Mouse (Mus musculus) frontal cortex, postnatal 36 days (tissue): ENCODE results near the gene Rnf214.
A peak's percentile ranks its signal among the peaks of the same experiment; 100 is the strongest.

Experiments used
- DNase-seq, 2 experiments: peaks; one replicate each; pipeline ENCODE4 v3.0.0; 2022; ENCODE audit warnings: low spot score in 2 of 2

Rnf214 gene

GRCm38 (mm10) chr9:45935628-45936210 lies 29.0 kb upstream of the Rnf214 start, which contains the start of gene Tagln:
Gene Tagln, minus strand, starts transcription at chr9:45936058.
- no peak for DNase-seq

GRCm38 (mm10) chr9:45932571-45933415 lies 26.1 kb upstream of the Rnf214 start:
- peak; percentile 47 to 57 for DNase-seq

GRCm38 (mm10) chr9:45931958-45932357 lies 25.2 kb upstream of the Rnf214 start:
- DNase-seq = no peak

- DNase-seq = no peak
Observed at GRCm38 (mm10) chr9:45929285-45929684, 22.6 kb upstream of the Rnf214 start.

GRCm38 (mm10) chr9:45919895-45920294 lies 13.2 kb upstream of the Rnf214 start:
- no peak for DNase-seq

- peak in 1 of 2 experiments; percentile 71 for DNase-seq
Observed at GRCm38 (mm10) chr9:45917041-45917934, 10.6 kb upstream of the Rnf214 start.

- no peak for DNase-seq
Observed at GRCm38 (mm10) chr9:45915659-45916058, 8.9 kb upstream of the Rnf214 start.

- no peak for DNase-seq
Observed at GRCm38 (mm10) chr9:45911673-45912072, 5.0 kb upstream of the Rnf214 start.

- DNase-seq = no peak
Observed at GRCm38 (mm10) chr9:45910995-45911394, 4.3 kb upstream of the Rnf214 start.

GRCm38 (mm10) chr9:45907078-45907428 lies 342 bp upstream of the Rnf214 start:
- DNase-seq = peak in 1 of 2 experiments; percentile 20

- peak in 1 of 2 experiments; percentile 27 for DNase-seq
Observed at GRCm38 (mm10) chr9:45905811-45906237, 887 bp downstream of the Rnf214 start.

- DNase-seq = no peak
Observed at GRCm38 (mm10) chr9:45905196-45905595, 1.5 kb downstream of the Rnf214 start.

GRCm38 (mm10) chr9:45893681-45894080 lies 13.0 kb downstream of the Rnf214 start:
- DNase-seq = no peak

GRCm38 (mm10) chr9:45877928-45878327 lies 28.8 kb downstream of the Rnf214 start:
- DNase-seq = no peak

- DNase-seq = no peak
Observed at GRCm38 (mm10) chr9:45870265-45870664, 36.4 kb downstream of the Rnf214 start.

GRCm38 (mm10) chr9:45869181-45869580 lies 37.5 kb downstream of the Rnf214 start:
- DNase-seq = no peak

- DNase-seq = no peak
Observed at GRCm38 (mm10) chr9:45861813-45862212, 44.9 kb downstream of the Rnf214 start.

GRCm38 (mm10) chr9:45859364-45859763 lies 47.3 kb downstream of the Rnf214 start:
- no peak for DNase-seq

GRCm38 (mm10) chr9:45854136-45854535 lies 52.6 kb downstream of the Rnf214 start:
- DNase-seq = no peak

GRCm38 (mm10) chr9:45853695-45854094 lies 53.0 kb downstream of the Rnf214 start:
- DNase-seq = no peak

GRCm38 (mm10) chr9:45851776-45852175 lies 54.9 kb downstream of the Rnf214 start:
- no peak for DNase-seq

GRCm38 (mm10) chr9:45851330-45851729 lies 55.4 kb downstream of the Rnf214 start:
- no peak for DNase-seq
